Mouse (Mus musculus) kidney, embryonic 15.5 days (tissue): ENCODE measurements around the gene Plau. TPM values are rescaled to one million over a fixed set of nuclear protein-coding genes. Genes with fewer than 3 reads are reported as not detected.

Experiments
- ATAC-seq: fragments of 200-750 bp; cut with Nextera tagmentation; replicated peaks from 2 replicates; pipeline ENCODE4 v1.8.0; 2017; ENCODE audit warnings: moderate TSS enrichment; ENCODE audit not compliant: low FRiP score
- H3K27ac ChIP-seq: fragments of 300-500 bp; sonication (generic); 2 replicates; pipeline ENCODE4 v1.5.1; 2015; ENCODE audit warnings: mild to moderate bottlenecking, inconsistent platforms
- H3K27me3 ChIP-seq: fragments of 300-500 bp; sonication (generic); 2 replicates; pipeline ENCODE4 v1.6.1; 2015; ENCODE audit warnings: inconsistent platforms
- H3K36me3 ChIP-seq: fragments of 300-500 bp; sonication (generic); 2 replicates; pipeline ENCODE4 v1.6.1; 2015; ENCODE audit warnings: inconsistent platforms
- H3K4me1 ChIP-seq: fragments of 300-500 bp; sonication (generic); 2 replicates; pipeline ENCODE4 v1.6.1; 2015; ENCODE audit warnings: inconsistent platforms
- H3K4me2 ChIP-seq: fragments of 300-500 bp; sonication (generic); 2 replicates; pipeline ENCODE4 v1.6.1; 2015; ENCODE audit warnings: moderate library complexity, mild to moderate bottlenecking, inconsistent platforms
- H3K4me3 ChIP-seq: fragments of 300-500 bp; sonication (generic); replicated peaks from 2 replicates; pipeline ENCODE4 v1.5.1; 2015; ENCODE audit warnings: mild to moderate bottlenecking, inconsistent platforms
- H3K9ac ChIP-seq: fragments of 300-500 bp; sonication (generic); 2 replicates; pipeline ENCODE4 v1.6.1; 2015; ENCODE audit warnings: mild to moderate bottlenecking, inconsistent platforms
- H3K9me3 ChIP-seq: fragments of 300-500 bp; sonication (generic); replicated peaks from 2 replicates; pipeline ENCODE4 v1.6.1; 2016; ENCODE audit warnings: inconsistent platforms
- WGBS: fragments of 180-500 bp; shearing (Covaris S2); methylation state at CpG from one replicate; pipeline ENCODE4 v1.1.7; 2015; ENCODE audit warnings: mixed read lengths; 5-methylcytosine and 5-hydroxymethylcytosine counted together
- polyA plus RNA-seq: library from polyadenylated mRNA; unstranded; fragments of >200 nt; fragmentation: Nextera tagmentation; extraction: Ambion mirVana; gene quantifications from 2 replicates; pipeline ENCODE4 v1.2.1, GENCODE M21; 2015

Gene Plau
- polyA plus RNA-seq, 1 experiment from 2014 or later = 12.4 TPM

- Histone ChIP-seq H3K9ac (no peak overlapping the region), H3K9me3 (no peaks in the 10 kb centered on the region), H3K27ac (no peak overlapping the region), H3K4me2 (no peak overlapping the region), H3K4me1 (peaks cover 38% of the 10 kb centered on the region), H3K36me3 (peaks cover 18% of the 10 kb centered on the region), H3K4me3 (no peak overlapping the region), H3K27me3 (no peaks in the 10 kb centered on the region)
- WGBS = 45% methylated on average over 9 of the region's 9 CpGs
- ATAC-seq = no peak
These were observed 40.9 kb upstream of the Plau start for GRCm38 (mm10) chr14:20795423-20796152.

GRCm38 (mm10) chr14:20796170-20796569, 40.3 kb upstream of the Plau start:
- Histone ChIP-seq H3K27me3 (no peaks in the 10 kb centered on the region), H3K27ac (no peak overlapping the region), H3K4me3 (no peak overlapping the region), H3K4me2 (no peak overlapping the region), H3K36me3 (peaks cover 12% of the 10 kb centered on the region), H3K9ac (no peak overlapping the region), H3K9me3 (no peaks in the 10 kb centered on the region), H3K4me1 (peaks cover 38% of the 10 kb centered on the region)
- 72% methylated on average over 8 of the region's 8 CpGs for WGBS
- no peak for ATAC-seq

GRCm38 (mm10) chr14:20796643-20797042, 39.8 kb upstream of the Plau start:
- H3K27ac ChIP-seq = no peak overlapping the region
- no peaks in the 10 kb centered on the region for H3K27me3 ChIP-seq
- H3K4me2 ChIP-seq = no peak overlapping the region
- H3K4me1 ChIP-seq = peaks cover 35% of the 10 kb centered on the region
- peaks cover 7% of the 10 kb centered on the region; the same call in 1 of the 2 replicates for H3K36me3 ChIP-seq
- no peaks in the 10 kb centered on the region for H3K9me3 ChIP-seq
- no peak for ATAC-seq
- no peak overlapping the region for H3K9ac ChIP-seq
- H3K4me3 ChIP-seq = no peak overlapping the region
- 60% methylated on average over 8 of the region's 8 CpGs for WGBS

GRCm38 (mm10) chr14:20798300-20798699, 38.2 kb upstream of the Plau start:
- WGBS = 91% methylated on average over 6 of the region's 6 CpGs
- no peak for ATAC-seq
- Histone ChIP-seq H3K4me1 (peaks cover 19% of the 10 kb centered on the region), H3K36me3 (no peaks in the 10 kb centered on the region), H3K27ac (no peak overlapping the region), H3K27me3 (no peaks in the 10 kb centered on the region), H3K4me2 (no peak overlapping the region), H3K4me3 (no peak overlapping the region), H3K9ac (no peak overlapping the region), H3K9me3 (no peaks in the 10 kb centered on the region)

- 13% methylated on average over 7 of the region's 7 CpGs for WGBS
- no peaks in the 10 kb centered on the region for H3K27me3 ChIP-seq
These were observed 37.7 kb upstream of the Plau start for GRCm38 (mm10) chr14:20798761-20799160.

GRCm38 (mm10) chr14:20802926-20803605, 33.4 kb upstream of the Plau start:
- Histone ChIP-seq H3K4me3 (no peak overlapping the region), H3K4me1 (peaks cover 20% of the 10 kb centered on the region), H3K9ac (no peak overlapping the region), H3K27me3 (no peaks in the 10 kb centered on the region), H3K4me2 (no peak overlapping the region), H3K9me3 (no peaks in the 10 kb centered on the region), H3K36me3 (no peaks in the 10 kb centered on the region), H3K27ac (no peak overlapping the region)
- ATAC-seq = peak; percentile 49
- WGBS = 36% methylated on average over 2 of the region's 2 CpGs

More at GRCm38 (mm10) chr14:20798761-20799160, 37.7 kb upstream of the Plau start:
- Histone ChIP-seq H3K4me1 (peaks cover 19% of the 10 kb centered on the region), H3K4me2 (no peak overlapping the region), H3K27ac (no peak overlapping the region), H3K36me3 (no peaks in the 10 kb centered on the region), H3K9me3 (no peaks in the 10 kb centered on the region), H3K4me3 (no peak overlapping the region), H3K9ac (no peak overlapping the region)
- no peak for ATAC-seq

- ATAC-seq = peak; percentile 73
- Histone ChIP-seq H3K36me3 (no peaks in the 10 kb centered on the region), H3K9me3 (no peaks in the 10 kb centered on the region), H3K4me1 (peaks cover 20% of the 10 kb centered on the region), H3K4me3 (no peak overlapping the region), H3K27ac (no peak overlapping the region), H3K9ac (no peak overlapping the region), H3K27me3 (no peaks in the 10 kb centered on the region), H3K4me2 (no peak overlapping the region)
- 4% methylated on average over 7 of the region's 7 CpGs for WGBS
These were observed 32.9 kb upstream of the Plau start for GRCm38 (mm10) chr14:20803606-20803938.

- H3K27ac ChIP-seq = no peak overlapping the region
- WGBS = 67% methylated on average over 5 of the region's 5 CpGs
- no peaks in the 10 kb centered on the region for H3K9me3 ChIP-seq
- H3K4me1 ChIP-seq = peaks cover 20% of the 10 kb centered on the region
- no peak overlapping the region for H3K4me2 ChIP-seq
- no peak overlapping the region for H3K9ac ChIP-seq
- H3K4me3 ChIP-seq = no peak overlapping the region
- no peaks in the 10 kb centered on the region for H3K27me3 ChIP-seq
- no peak for ATAC-seq
- H3K36me3 ChIP-seq = no peaks in the 10 kb centered on the region
These were observed 32.0 kb upstream of the Plau start for GRCm38 (mm10) chr14:20804481-20804880.

- Histone ChIP-seq H3K4me2 (no peak overlapping the region), H3K4me1 (peaks cover 20% of the 10 kb centered on the region), H3K27me3 (no peaks in the 10 kb centered on the region), H3K9me3 (no peaks in the 10 kb centered on the region), H3K36me3 (no peaks in the 10 kb centered on the region), H3K4me3 (no peak overlapping the region), H3K9ac (no peak overlapping the region), H3K27ac (peak overlapping the region; percentile 67)
- ATAC-seq = peak; percentile 59
- 59% methylated on average over 9 of the region's 9 CpGs for WGBS
These were observed 31.3 kb upstream of the Plau start for GRCm38 (mm10) chr14:20804964-20805672.

GRCm38 (mm10) chr14:20806116-20806840, 30.2 kb upstream of the Plau start:
- 89% methylated on average over 14 of the region's 14 CpGs for WGBS
- Histone ChIP-seq H3K4me2 (no peak overlapping the region), H3K27me3 (no peaks in the 10 kb centered on the region), H3K27ac (no peak overlapping the region), H3K36me3 (no peaks in the 10 kb centered on the region), H3K4me1 (peaks cover 20% of the 10 kb centered on the region), H3K4me3 (no peak overlapping the region), H3K9me3 (no peaks in the 10 kb centered on the region), H3K9ac (no peak overlapping the region)
- no peak for ATAC-seq

- H3K27me3 ChIP-seq = no peaks in the 10 kb centered on the region
- no peak for ATAC-seq
- no peak overlapping the region for H3K9ac ChIP-seq
- H3K27ac ChIP-seq = no peak overlapping the region
- no peaks in the 10 kb centered on the region for H3K36me3 ChIP-seq
- H3K4me3 ChIP-seq = no peak overlapping the region
- WGBS = 83% methylated on average over 4 of the region's 4 CpGs
- peaks cover 20% of the 10 kb centered on the region for H3K4me1 ChIP-seq
- no peak overlapping the region for H3K4me2 ChIP-seq
- H3K9me3 ChIP-seq = no peaks in the 10 kb centered on the region
These were observed 27.1 kb upstream of the Plau start for GRCm38 (mm10) chr14:20809349-20809748.

GRCm38 (mm10) chr14:20809820-20810219, 26.6 kb upstream of the Plau start:
- H3K36me3 ChIP-seq = no peaks in the 10 kb centered on the region
- no peak overlapping the region for H3K27ac ChIP-seq
- H3K27me3 ChIP-seq = no peaks in the 10 kb centered on the region
- ATAC-seq = no peak
- no peak overlapping the region for H3K4me3 ChIP-seq
- H3K9ac ChIP-seq = no peak overlapping the region
- no peaks in the 10 kb centered on the region for H3K9me3 ChIP-seq
- H3K4me2 ChIP-seq = no peak overlapping the region
- peaks cover 17% of the 10 kb centered on the region for H3K4me1 ChIP-seq
